Mouse (Mus musculus) limb, embryonic 14.5 days (tissue): Measurements from ENCODE around the gene Tcte1. TPM values are rescaled to one million over a fixed set of nuclear protein-coding genes. Genes with fewer than 3 reads are reported as not detected.

Source experiments
- ATAC-seq: fragments of 200-750 bp; cut with Nextera tagmentation; 2 replicates; pipeline ENCODE4 v1.8.0; 2017; ENCODE audit warnings: low read depth, moderate number of reproducible peaks, moderate TSS enrichment; ENCODE audit not compliant: low FRiP score
- DNase-seq: peaks from one replicate; pipeline ENCODE4 v3.0.0-alpha.2; 2015; ENCODE audit warnings: low spot score
- H3K27ac ChIP-seq: fragments of 300-500 bp; sonication (generic); replicated peaks from 2 replicates; pipeline ENCODE4 v1.5.1; 2014; ENCODE audit warnings: low read depth, mild to moderate bottlenecking, low read length, moderate library complexity, mixed read lengths
- H3K27me3 ChIP-seq: fragments of 300-500 bp; sonication (generic); 2 replicates; pipeline ENCODE4 v1.6.1; 2014; ENCODE audit warnings: low read length, mixed read lengths; ENCODE audit not compliant: control insufficient read depth, insufficient read depth
- H3K36me3 ChIP-seq: fragments of 300-500 bp; sonication (generic); 2 replicates; pipeline ENCODE4 v1.6.1; 2014; ENCODE audit warnings: mild to moderate bottlenecking, low read length, moderate library complexity, mixed read lengths; ENCODE audit not compliant: control insufficient read depth, insufficient read depth
- H3K4me1 ChIP-seq: fragments of 300-500 bp; sonication (generic); 2 replicates; pipeline ENCODE4 v1.6.1; 2014; ENCODE audit warnings: antibody characterized with exemption, low read length, mixed read lengths; ENCODE audit not compliant: control insufficient read depth, insufficient read depth
- H3K4me2 ChIP-seq: fragments of 300-500 bp; sonication (generic); replicated peaks from 2 replicates; pipeline ENCODE4 v1.6.1; 2014; ENCODE audit warnings: low read depth, mild to moderate bottlenecking, low read length, moderate library complexity; ENCODE audit not compliant: severe bottlenecking
- H3K4me3 ChIP-seq: fragments of 300-500 bp; sonication (generic); replicated peaks from 2 replicates; pipeline ENCODE4 v1.5.1; 2014; ENCODE audit warnings: low read length
- H3K9ac ChIP-seq: fragments of 300-500 bp; sonication (generic); 2 replicates; pipeline ENCODE4 v1.6.1; 2014; ENCODE audit warnings: mild to moderate bottlenecking, low read depth, low read length, moderate library complexity; ENCODE audit not compliant: severe bottlenecking
- H3K9me3 ChIP-seq: fragments of 300-500 bp; sonication (generic); 2 replicates; pipeline ENCODE4 v1.6.1; 2016; ENCODE audit warnings: low read length; ENCODE audit not compliant: control insufficient read depth
- POLR2A ChIP-seq: fragments of 200-500 bp; IDR thresholded peaks from 2 replicates; pipeline ENCODE4 v1.8.0; 2012; ENCODE audit warnings: inconsistent platforms, mild to moderate bottlenecking, moderate library complexity, borderline replicate concordance; ENCODE audit not compliant: insufficient read depth, insufficient read length; ENCODE audit errors: extremely low read depth
- WGBS: fragments of 180-500 bp; shearing (Covaris S2); extraction: QIAGEN DNeasy Blood & Tissue Kit; methylation state at CpG from one replicate; pipeline ENCODE4 v1.1.7; 2014; 5-methylcytosine and 5-hydroxymethylcytosine counted together
- polyA plus RNA-seq, 2 experiments: library from polyadenylated mRNA; depleted of rRNA in 1 of 2; stranded (reverse) in 1 of 2; unstranded in 1 of 2; fragments of >200 nt; fragmentation: Nextera tagmentation in 1 of 2; extraction: Ambion mirVana in 1 of 2; gene quantifications; 2 replicates each; pipeline versions ENCODE4 v1.2.1 to v1.2.3; 2012 to 2014

Gene Tcte1
- polyA plus RNA-seq, 2 experiments: 0.74 TPM; not detected in 1

GRCm38 (mm10) chr17:45582188-45582587 is 59.0 kb downstream of the Tcte1 start:
- peaks cover 20% of the 10 kb centered on the region for H3K4me1 ChIP-seq
- no peak for TF ChIP-seq POLR2A
- H3K27ac ChIP-seq: no peak overlapping the region
- no peak overlapping the region for H3K4me3 ChIP-seq
- H3K36me3 ChIP-seq: peaks cover 4% of the 10 kb centered on the region; the same call in 1 of the 2 replicates
- no peaks in the 10 kb centered on the region for H3K27me3 ChIP-seq
- ATAC-seq (no peak), DNase-seq (no peak)
- WGBS: 90% methylated on average over 6 of the region's 6 CpGs
- H3K9me3 ChIP-seq: no peaks in the 10 kb centered on the region
- H3K9ac ChIP-seq: no peak overlapping the region
- H3K4me2 ChIP-seq: no peak overlapping the region

GRCm38 (mm10) chr17:45582715-45583355 is 59.6 kb downstream of the Tcte1 start:
- no peak for ATAC-seq
- Histone ChIP-seq H3K4me3 (no peak overlapping the region), H3K9ac (no peak overlapping the region), H3K27ac (no peak overlapping the region), H3K36me3 (peaks cover 7% of the 10 kb centered on the region; the same call in 1 of the 2 replicates), H3K27me3 (no peaks in the 10 kb centered on the region), H3K9me3 (no peaks in the 10 kb centered on the region), H3K4me2 (no peak overlapping the region), H3K4me1 (peaks cover 20% of the 10 kb centered on the region)
- WGBS: 67% methylated on average over 6 of the region's 6 CpGs
- TF ChIP-seq POLR2A: no peak
- no peak for DNase-seq

- TF ChIP-seq POLR2A: no peak
- Histone ChIP-seq H3K27ac (peak overlapping the region; percentile 78), H3K4me2 (peak overlapping the region; percentile 11; the same call in 1 of the 2 replicates), H3K27me3 (no peaks in the 10 kb centered on the region), H3K4me3 (no peak overlapping the region), H3K9me3 (no peaks in the 10 kb centered on the region), H3K9ac (peak overlapping the region; percentile 9), H3K36me3 (peaks cover 16% of the 10 kb centered on the region), H3K4me1 (peaks cover 20% of the 10 kb centered on the region)
- ATAC-seq: peak; percentile 50
- peak; percentile 54 for DNase-seq
- 35% methylated on average over 12 of the region's 12 CpGs for WGBS
Observed at GRCm38 (mm10) chr17:45584096-45584896, 61.1 kb downstream of the Tcte1 start.

GRCm38 (mm10) chr17:45584939-45585678 is 61.9 kb downstream of the Tcte1 start:
- Histone ChIP-seq H3K4me2 (peak overlapping the region; percentile 11; the same call in 1 of the 2 replicates), H3K27me3 (no peaks in the 10 kb centered on the region), H3K4me3 (no peak overlapping the region), H3K9me3 (no peaks in the 10 kb centered on the region), H3K27ac (peak overlapping the region; percentile 78), H3K9ac (peak overlapping the region; percentile 9; the same call in 1 of the 2 replicates), H3K4me1 (peaks cover 20% of the 10 kb centered on the region), H3K36me3 (peaks cover 23% of the 10 kb centered on the region)
- no peak for TF ChIP-seq POLR2A
- peak; percentile 46 for ATAC-seq
- DNase-seq: peak; percentile 59
- WGBS: 28% methylated on average over 14 of the region's 14 CpGs
